Mouse (Mus musculus): ENCODE results near the gene Ttc23.

GRCm38 (mm10) chr7:67691036-67691435 lies 43.8 kb downstream of the Ttc23 start:
- no peak for TF ChIP-seq MAX (IDR thresholded peaks at IDR 0.05; ENCODE audit: low read depth)
- TF ChIP-seq POLR2A (IDR thresholded peaks at IDR 0.05; ENCODE audit: insufficient read length, low read depth): no peak

Measured in myocyte (in vitro differentiated cells).